Mouse (Mus musculus) liver, postnatal 0 days (tissue): ENCODE data around the gene Rtbdn.

Source experiments
- CTCF ChIP-seq: sonication (generic); IDR thresholded peaks from 2 replicates; pipeline ENCODE4 v1.5.1; 2016; ENCODE audit warnings: antibody characterized with exemption, low read depth
- EP300 ChIP-seq: IDR thresholded peaks from 2 replicates; pipeline ENCODE4 v1.6.1; 2016; ENCODE audit warnings: antibody characterized with exemption, low read depth, mild to moderate bottlenecking

DNA sequence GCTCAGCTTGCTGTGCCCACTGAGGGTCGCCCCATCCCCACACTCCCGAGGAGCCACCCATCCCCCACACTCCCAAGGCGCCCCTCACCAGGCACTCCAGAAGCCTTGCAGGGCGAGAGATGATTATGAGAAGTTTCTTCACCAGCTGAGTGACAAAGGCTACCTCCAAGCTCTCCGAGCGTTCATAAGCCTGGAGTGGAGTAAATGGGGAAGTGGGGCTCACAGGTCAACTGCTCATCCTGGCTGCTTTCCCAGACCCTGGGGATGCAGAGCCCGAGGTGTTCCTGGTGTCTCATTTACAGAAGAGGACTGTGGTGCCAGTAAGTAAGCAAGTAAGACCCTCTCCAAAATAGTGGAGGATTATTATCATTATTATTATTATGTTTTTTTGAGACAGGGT, 21.2 kb upstream of the Rtbdn start:
- no peak for TF ChIP-seq CTCF
- TF ChIP-seq EP300 = no peak
